Mouse (Mus musculus) embryonic facial prominence, embryonic 12.5 days (tissue): Measurements from ENCODE around the gene Obp2b. TPM values are rescaled to one million over a fixed set of nuclear protein-coding genes. Genes with fewer than 3 reads are reported as not detected.

ENCODE experiments used
- ATAC-seq: fragments of 200-750 bp; cut with Nextera tagmentation; 2 replicates; pipeline ENCODE4 v1.8.0; 2017; ENCODE audit not compliant: insufficient number of reproducible peaks, insufficient read depth, low FRiP score, low TSS enrichment
- H3K27ac ChIP-seq: fragments of 300-500 bp; sonication (generic); 2 replicates; pipeline ENCODE4 v1.5.1; 2016; ENCODE audit warnings: mild to moderate bottlenecking
- H3K27me3 ChIP-seq: fragments of 300-500 bp; sonication (generic); 2 replicates; pipeline ENCODE4 v1.6.1; 2016; ENCODE audit warnings: mild to moderate bottlenecking, moderate library complexity
- H3K36me3 ChIP-seq: fragments of 300-500 bp; sonication (generic); 2 replicates; pipeline ENCODE4 v1.6.1; 2016; ENCODE audit warnings: mild to moderate bottlenecking
- H3K4me1 ChIP-seq: fragments of 300-500 bp; sonication (generic); 2 replicates; pipeline ENCODE4 v1.6.1; 2016
- H3K4me2 ChIP-seq: fragments of 300-500 bp; sonication (generic); replicated peaks from 2 replicates; pipeline ENCODE4 v1.6.1; 2016; ENCODE audit warnings: mild to moderate bottlenecking, moderate library complexity
- H3K4me3 ChIP-seq: fragments of 300-500 bp; sonication (generic); 2 replicates; pipeline ENCODE4 v1.5.1; 2016; ENCODE audit warnings: mild to moderate bottlenecking
- H3K9ac ChIP-seq: fragments of 300-500 bp; sonication (generic); 2 replicates; pipeline ENCODE4 v1.6.1; 2016; ENCODE audit warnings: mild to moderate bottlenecking, moderate library complexity
- H3K9me3 ChIP-seq: fragments of 300-500 bp; sonication (generic); 2 replicates; pipeline ENCODE4 v1.6.1; 2016; ENCODE audit warnings: mild to moderate bottlenecking, moderate library complexity
- WGBS: fragments of 180-500 bp; shearing (Covaris S2); methylation state at CpG from one replicate; pipeline ENCODE4 v1.1.7; 2016; 5-methylcytosine and 5-hydroxymethylcytosine counted together
- polyA plus RNA-seq: library from polyadenylated mRNA; unstranded; fragments of >200 nt; fragmentation: Nextera tagmentation; extraction: Ambion mirVana; gene quantifications from 2 replicates; pipeline ENCODE4 v1.2.1, GENCODE M21; 2016

Obp2b gene
- polyA plus RNA-seq, 1 experiment from 2014 or later, result not detected

DNA sequence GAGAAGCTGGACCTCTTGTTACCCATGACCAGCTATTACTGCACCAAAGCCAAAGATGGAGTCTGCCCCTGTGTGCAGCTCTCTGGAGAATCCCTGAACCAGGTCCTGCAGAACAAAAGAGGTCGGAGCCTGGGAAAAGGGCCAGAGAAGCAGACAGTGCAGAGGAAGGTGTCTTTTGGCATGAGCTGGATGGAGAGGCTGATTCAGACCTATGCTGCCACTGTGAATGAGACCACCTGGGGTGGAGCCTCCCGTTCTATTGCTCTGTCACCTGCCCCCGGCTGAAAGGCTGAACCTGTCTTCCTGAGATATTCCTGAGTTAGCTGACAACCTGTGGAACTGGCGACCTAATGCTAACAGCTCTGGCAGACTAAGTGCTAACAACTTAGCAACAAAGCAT is 44.1 kb downstream of the Obp2b start:
- Histone ChIP-seq H3K4me1 (no peaks in the 10 kb centered on the region), H3K4me2 (no peak overlapping the region), H3K27me3 (no peaks in the 10 kb centered on the region), H3K9me3 (no peaks in the 10 kb centered on the region), H3K27ac (no peak overlapping the region), H3K9ac (no peak overlapping the region), H3K4me3 (no peak overlapping the region), H3K36me3 (no peaks in the 10 kb centered on the region)
- 71% methylated on average over 4 of the region's 4 CpGs for WGBS
- ATAC-seq, result no peak

GRCm38 (mm10) chr2:25781957-25782356 is 45.1 kb downstream of the Obp2b start, which contains the start of gene Gm13539:
Gene Gm13539, plus strand, starts transcription at chr2:25782257.
- no peak for ATAC-seq
- Histone ChIP-seq H3K9me3 (no peaks in the 10 kb centered on the region), H3K9ac (no peak within 1 kb of the TSS), H3K36me3 (no peaks in the 10 kb centered on the region), H3K4me2 (no peak within 1 kb of the TSS), H3K4me3 (no peak within 1 kb of the TSS), H3K27ac (no peak within 1 kb of the TSS), H3K4me1 (no peaks in the 10 kb centered on the region), H3K27me3 (no peaks in the 10 kb centered on the region)
- WGBS, result 86% methylated on average over 3 of the region's 3 CpGs

DNA sequence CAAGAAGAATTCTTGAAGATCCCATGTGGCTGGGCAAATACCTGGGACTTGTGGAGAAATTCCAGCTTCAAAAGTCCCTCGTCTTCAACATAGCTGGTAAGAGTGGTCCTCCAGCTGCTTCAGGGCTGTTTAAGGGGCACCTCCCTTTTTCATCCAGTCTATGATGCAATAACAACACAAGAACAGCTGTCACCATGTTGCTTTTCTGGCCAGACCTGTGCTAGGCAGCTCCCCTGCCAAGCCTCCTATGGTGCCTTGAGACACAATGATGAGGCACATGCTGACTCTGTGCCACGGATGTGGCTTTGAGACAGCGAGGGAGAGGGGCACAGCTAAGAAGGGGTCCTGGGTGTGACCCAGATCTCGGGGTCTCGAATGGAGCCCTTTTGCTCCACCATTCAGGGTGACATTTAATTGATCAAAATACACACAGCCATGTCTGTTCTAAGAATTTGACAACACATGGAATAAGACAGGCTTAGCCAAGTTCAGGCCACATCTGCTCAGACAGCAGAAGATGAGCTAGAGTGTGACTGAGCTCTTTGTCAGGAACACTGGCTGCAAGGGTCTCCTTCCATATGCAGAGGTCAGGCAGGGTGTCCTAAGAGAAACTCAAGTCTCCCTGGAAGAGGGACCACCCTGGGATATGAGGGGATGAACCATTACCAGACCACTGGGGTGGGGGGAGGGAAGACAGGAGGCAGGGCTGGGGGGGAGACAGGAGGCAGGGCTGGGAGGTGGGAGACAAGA is 48.9 kb downstream of the Obp2b start:
- Histone ChIP-seq H3K27me3 (no peaks in the 10 kb centered on the region), H3K4me3 (no peak overlapping the region), H3K9ac (no peak overlapping the region)

GRCm38 (mm10) chr2:25789092-25789491 is 52.3 kb downstream of the Obp2b start:
- no peaks in the 10 kb centered on the region for H3K4me1 ChIP-seq
- H3K27me3 ChIP-seq, result no peaks in the 10 kb centered on the region
- 91% methylated on average over 3 of the region's 3 CpGs for WGBS
- no peaks in the 10 kb centered on the region for H3K9me3 ChIP-seq
- no peak overlapping the region for H3K4me3 ChIP-seq
- no peak overlapping the region for H3K9ac ChIP-seq
- H3K27ac ChIP-seq, result no peak overlapping the region
- H3K4me2 ChIP-seq, result no peak overlapping the region
- no peak for ATAC-seq
- no peaks in the 10 kb centered on the region for H3K36me3 ChIP-seq

More for the DNA sequence above, 48.9 kb downstream of the Obp2b start:
- H3K36me3 ChIP-seq, result no peaks in the 10 kb centered on the region
- H3K4me2 ChIP-seq, result no peak overlapping the region
- H3K27ac ChIP-seq, result no peak overlapping the region
- WGBS, result 74% methylated on average over 5 of the region's 5 CpGs
- no peaks in the 10 kb centered on the region for H3K4me1 ChIP-seq
- no peaks in the 10 kb centered on the region for H3K9me3 ChIP-seq
- no peak for ATAC-seq

Other genes starting within 250 kb of the Obp2b start
- not detected in 2 replicates for gene Lcn12, start 243.1 kb upstream of the Obp2b start, polyA plus RNA-seq
- gene Fbxw5, start 236.3 kb upstream of the Obp2b start, polyA plus RNA-seq, result 81.8 and 82.8 TPM in 2 replicates
- 6.3 and 6.4 TPM in 2 replicates for gene C8g, start 235.3 kb upstream of the Obp2b start, polyA plus RNA-seq
- gene Traf2, start 190.1 kb upstream of the Obp2b start, polyA plus RNA-seq, result 37.7 and 37.8 TPM in 2 replicates
- gene Edf1, start 179.2 kb upstream of the Obp2b start, polyA plus RNA-seq, result 310 and 331 TPM in 2 replicates
- 4.2 and 10.1 TPM in 2 replicates for gene Mamdc4, start 162.2 kb upstream of the Obp2b start, polyA plus RNA-seq
- 156 and 177 TPM in 2 replicates for gene Phpt1, start 161.8 kb upstream of the Obp2b start, polyA plus RNA-seq
- 0.20 and 0.24 TPM in 2 replicates for gene Ajm1, start 155.3 kb upstream of the Obp2b start, polyA plus RNA-seq
- 79.0 and 84.9 TPM in 2 replicates for gene Rabl6, start 128.5 kb upstream of the Obp2b start, polyA plus RNA-seq
- gene Ccdc183, start 119.3 kb upstream of the Obp2b start, polyA plus RNA-seq, result 0.19 TPM in 2 replicates
- gene Tmem141, start 115.0 kb upstream of the Obp2b start, polyA plus RNA-seq, result 21.1 and 24.6 TPM in 2 replicates
- gene Fcna, start 109.0 kb upstream of the Obp2b start, polyA plus RNA-seq, result 0.65 and 0.69 TPM in 2 replicates
- 0.36 and 0.62 TPM in 2 replicates for gene Lcn8, start 83.9 kb upstream of the Obp2b start, polyA plus RNA-seq
- gene Lcn5, start 79.1 kb upstream of the Obp2b start, polyA plus RNA-seq, result not detected in 2 replicates
- gene Lcn6, start 60.2 kb upstream of the Obp2b start, polyA plus RNA-seq, result not detected in 2 replicates
- gene Lcn10, start 54.3 kb upstream of the Obp2b start, polyA plus RNA-seq, result not detected in 2 replicates
- gene Obp2a, start 37.0 kb upstream of the Obp2b start, polyA plus RNA-seq, result not detected in 2 replicates
- 100 and 106 TPM in 2 replicates for gene Bmyc, start 30.3 kb upstream of the Obp2b start, polyA plus RNA-seq
- gene Lcn3, start 28.6 kb downstream of the Obp2b start, polyA plus RNA-seq, result not detected in 2 replicates
- gene Lcn11, start 40.0 kb downstream of the Obp2b start, polyA plus RNA-seq, result not detected in 2 replicates
- gene Gm13539, start 45.2 kb downstream of the Obp2b start, polyA plus RNA-seq, result not detected in 2 replicates
- gene Glt6d1, start 78.8 kb downstream of the Obp2b start, polyA plus RNA-seq, result not detected in 2 replicates
- not detected in 2 replicates for gene Lcn9, start 86.1 kb downstream of the Obp2b start, polyA plus RNA-seq
- not detected in 2 replicates for gene Sohlh1, start 110.2 kb downstream of the Obp2b start, polyA plus RNA-seq
- 0.67 and 1.6 TPM in 2 replicates for gene Kcnt1, start 126.7 kb downstream of the Obp2b start, polyA plus RNA-seq
- 38.0 and 40.0 TPM in 2 replicates for gene Camsap1, start 246.3 kb downstream of the Obp2b start, polyA plus RNA-seq